Mouse (Mus musculus): Measurements from ENCODE around the gene Tbc1d30.

The Tbc1d30 gene

DNA sequence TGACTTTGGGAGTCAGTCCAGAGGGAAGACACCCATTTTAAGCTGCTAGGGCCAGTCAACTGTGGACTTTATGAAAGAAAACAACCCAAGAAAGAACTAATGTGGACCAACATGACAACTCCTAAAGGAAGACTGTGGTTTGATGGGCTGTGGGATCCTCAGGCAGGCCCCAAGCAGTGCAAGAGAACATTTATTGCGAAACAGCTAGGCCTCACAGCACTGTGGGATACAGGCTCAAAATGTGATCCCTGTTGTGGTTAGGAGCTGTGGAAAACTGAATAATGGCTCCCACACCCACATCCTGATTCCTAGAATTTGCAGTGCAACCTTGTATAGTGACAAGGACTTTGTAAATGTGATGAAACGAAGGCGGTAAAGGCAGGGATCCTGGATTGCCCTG, 134.3 kb downstream of the Tbc1d30 start:
- no peak for DNase-seq
